Mouse (Mus musculus) CH12.LX (cell line): ENCODE measurements around the gene Rnf5.

ENCODE experiments used
- CTCF ChIP-seq, 2 experiments: IDR thresholded peaks in 1 of 2; conservative IDR thresholded peaks in 1 of 2; 2 replicates each; pipeline ENCODE4 v1.5.1; 2011 to 2012; ENCODE audit warnings: low read depth in 2 of 2, low read length in 2 of 2, improper control_type of control experiment in 1 of 2, inconsistent platforms in 1 of 2, mild to moderate bottlenecking in 1 of 2, moderate library complexity in 1 of 2
- ELF1 ChIP-seq: IDR thresholded peaks from 2 replicates; pipeline ENCODE4 v1.6.1; 2014; ENCODE audit warnings: low read depth, mild to moderate bottlenecking, inconsistent platforms, low read length, improper control_type of control experiment
- HCFC1 ChIP-seq: IDR thresholded peaks from 2 replicates; pipeline ENCODE4 v1.6.1; 2012; ENCODE audit warnings: low read depth, mild to moderate bottlenecking, inconsistent platforms, low read length, improper control_type of control experiment
- JUND ChIP-seq: conservative IDR thresholded peaks from 2 replicates; pipeline ENCODE4 v1.6.1; 2011; ENCODE audit warnings: low read depth, low read length, improper control_type of control experiment
- POLR2A ChIP-seq: IDR thresholded peaks from 2 replicates; pipeline ENCODE4 v1.6.1; 2011; ENCODE audit warnings: low read depth, mild to moderate bottlenecking, improper control_type of control experiment, low read length
- POLR2AphosphoS2 ChIP-seq: IDR thresholded peaks from 2 replicates; pipeline ENCODE4 v1.6.1; 2011; ENCODE audit warnings: low read depth, low read length, improper control_type of control experiment
- SIN3A ChIP-seq: IDR thresholded peaks from 2 replicates; pipeline ENCODE4 v1.6.1; 2012; ENCODE audit warnings: low read length, improper control_type of control experiment, inconsistent platforms
- TBP ChIP-seq: conservative IDR thresholded peaks from 2 replicates; pipeline ENCODE4 v1.6.1; 2011; ENCODE audit warnings: low read depth, low read length, improper control_type of control experiment

- no peak for TF ChIP-seq POLR2A
- no peak for TF ChIP-seq TBP
- no peak for TF ChIP-seq CTCF (conservative IDR thresholded peaks at IDR 0.05 in 1 of 2, IDR thresholded peaks at IDR 0.05 in 1 of 2; ENCODE audit: low read depth in 2 of 2, low read length in 2 of 2)
- no peak for TF ChIP-seq ELF1
- TF ChIP-seq HCFC1: no peak
- TF ChIP-seq JUND: no peak
- no peak for TF ChIP-seq SIN3A
- no peak for TF ChIP-seq POLR2AphosphoS2
These were observed 28.2 kb upstream of the Rnf5 start for GRCm38 (mm10) chr17:34631647-34632046.
